Mouse (Mus musculus) v-Abl transformed pro-B cells (cell line): ENCODE data around the gene Isoc2b.

Experiments
- in situ Hi-C, 2 experiments: fragments of 400-800 bp; cut with MboI; formaldehyde crosslinking; loops; one replicate each; pipeline ENCODE4 v1.15.1; 2025; ENCODE audit not compliant: unreplicated experiment in 2 of 2

The Isoc2b gene

GRCm38 (mm10) chr7:4795767-4796433 lies 74.2 kb downstream of the Isoc2b start:
- in situ Hi-C loops: loop anchor here (5.0 to 10.0 kb wide), 4 partner anchors 149 to 1379 kb away; partner anchors contain the start of gene Zfp444 (in 1 of the 2)
